Mouse (Mus musculus): ENCODE data around the gene Gm28308.

Gm28308 gene

DNA sequence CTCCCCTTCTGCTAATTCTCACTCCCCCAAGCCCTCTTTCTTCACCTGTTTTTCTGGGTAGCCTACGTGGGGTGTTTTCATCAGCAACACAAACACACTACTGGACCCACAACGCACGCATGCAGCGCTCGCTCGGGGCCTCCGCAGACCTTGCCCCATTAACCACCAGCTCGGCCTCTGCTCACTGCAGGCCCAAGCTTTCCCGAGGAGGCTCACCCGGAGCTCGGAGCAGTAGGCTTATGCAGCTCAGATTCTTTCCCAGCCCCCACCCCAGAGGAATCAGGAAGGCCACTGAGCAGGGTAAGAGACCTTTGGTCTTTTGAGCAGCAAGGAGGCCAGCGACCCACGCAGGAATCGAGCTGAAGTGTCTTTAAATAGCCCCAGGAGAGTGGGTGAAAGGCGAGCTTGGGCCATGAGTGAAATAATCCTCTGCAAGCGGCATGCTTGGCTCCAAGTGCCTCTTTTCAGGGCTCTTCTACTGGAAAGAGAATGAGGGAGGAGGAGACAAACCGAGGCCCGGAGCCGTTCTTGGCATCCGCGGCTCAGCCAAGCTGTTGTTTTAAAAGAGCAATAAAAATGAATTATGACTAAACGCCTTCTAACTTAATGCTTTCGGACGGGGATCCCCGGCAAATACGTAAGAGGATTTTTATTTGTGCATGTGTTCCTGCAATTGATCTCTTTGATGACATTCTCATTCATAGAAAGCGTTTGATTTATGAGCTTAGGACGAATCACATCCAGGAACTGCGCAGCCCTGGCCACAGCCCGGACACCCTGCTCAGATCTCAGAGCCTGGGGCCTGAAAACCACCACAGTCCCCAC lies 52.4 kb downstream of the Gm28308 start:
- in situ Hi-C loops (cut with MboI, MseI) = no loop called here

DNA sequence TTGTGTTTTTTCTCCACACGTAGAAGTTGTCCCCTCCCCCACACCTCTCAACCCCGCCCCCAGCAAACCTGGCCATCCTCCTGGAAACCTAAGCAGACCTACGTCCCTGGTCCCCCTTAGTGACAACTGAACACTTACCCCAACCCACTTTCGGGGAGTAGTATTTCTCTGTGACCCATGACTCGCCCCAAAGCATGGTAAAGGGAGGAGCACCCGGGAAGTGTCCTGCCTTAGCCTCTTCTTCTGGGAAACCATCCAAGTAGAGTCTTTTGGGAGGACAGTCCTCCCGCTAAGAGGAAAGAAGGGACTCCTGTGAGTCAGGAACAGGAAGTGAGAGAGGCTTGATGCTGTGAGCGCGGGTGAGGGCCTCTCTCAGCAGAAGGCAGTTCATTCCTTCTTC lies 53.2 kb downstream of the Gm28308 start:
- in situ Hi-C loops (cut with MboI, MseI) = no loop called here

DNA sequence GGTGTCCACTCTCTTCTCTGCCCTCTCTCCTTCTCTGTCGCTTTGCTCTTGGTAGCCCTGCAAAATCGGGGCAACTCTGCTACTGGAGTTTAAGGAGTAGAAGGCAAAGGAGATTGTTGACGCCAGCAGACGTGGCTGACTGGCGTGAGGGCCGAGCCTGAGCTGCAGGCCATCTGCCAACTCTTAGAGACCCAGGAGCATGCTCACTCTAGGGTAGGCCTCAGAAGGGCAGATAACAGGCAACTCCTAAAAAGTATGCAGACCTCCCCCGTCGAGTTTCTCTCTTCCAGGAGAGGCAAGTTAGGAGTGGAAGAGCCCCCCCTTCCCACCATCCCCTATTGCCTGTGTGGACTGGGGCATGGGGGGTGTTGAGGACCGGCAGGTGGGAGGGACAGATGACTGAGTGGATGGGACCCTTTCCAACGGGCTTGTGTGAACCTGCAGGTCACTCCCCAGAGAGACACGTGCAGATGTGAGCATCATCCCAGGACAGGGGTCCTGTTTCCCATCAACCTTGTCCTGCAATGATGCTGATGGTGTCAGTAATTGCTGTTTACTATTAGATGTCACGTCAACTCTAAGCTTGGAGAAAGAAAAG lies 53.9 kb downstream of the Gm28308 start:
- in situ Hi-C loops (cut with MboI, MseI) = no loop called here

GRCm38 (mm10) chr6:52158276-52159051 lies 54.7 kb downstream of the Gm28308 start, which contains the start of gene Hoxa1:
Hoxa1 (minus strand) TSS chr6:52158317.
- in situ Hi-C loops (cut with MboI, MseI) = no loop called here

GRCm38 (mm10) chr6:52157466-52158275 lies 55.5 kb downstream of the Gm28308 start:
- in situ Hi-C loops (cut with MboI, MseI) = no loop called here

DNA sequence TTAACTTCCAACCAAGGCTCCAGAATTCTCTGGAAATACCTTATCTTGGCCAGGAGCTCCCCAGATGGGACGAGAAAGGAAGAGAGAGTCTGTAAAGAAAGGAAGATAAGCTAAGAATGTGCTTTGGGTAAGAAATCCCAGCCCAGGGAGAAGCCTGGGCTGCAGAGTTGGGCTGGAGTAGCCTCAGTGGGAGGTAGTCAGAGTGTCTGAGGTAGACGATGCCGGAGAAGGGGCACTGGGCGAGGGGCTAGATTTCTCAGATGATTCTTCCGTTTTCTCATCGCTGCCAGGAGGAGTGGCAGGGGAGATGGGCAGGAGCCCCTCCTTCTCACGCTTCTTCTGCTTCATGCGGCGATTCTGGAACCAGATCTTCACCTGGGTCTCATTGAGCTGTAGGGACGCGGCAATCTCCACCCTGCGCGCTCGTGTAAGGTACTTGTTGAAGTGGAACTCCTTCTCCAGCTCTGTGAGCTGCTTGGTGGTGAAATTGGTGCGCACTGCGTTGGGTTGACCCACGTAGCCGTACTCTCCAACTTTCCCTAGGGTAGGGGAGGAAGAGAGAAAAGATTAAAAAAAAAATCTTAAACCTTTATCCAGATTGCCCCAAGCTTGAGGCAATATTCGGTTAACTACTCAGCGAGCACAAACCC lies 56.5 kb downstream of the Gm28308 start:
- in situ Hi-C loops (cut with MboI, MseI) = no loop called here

DNA sequence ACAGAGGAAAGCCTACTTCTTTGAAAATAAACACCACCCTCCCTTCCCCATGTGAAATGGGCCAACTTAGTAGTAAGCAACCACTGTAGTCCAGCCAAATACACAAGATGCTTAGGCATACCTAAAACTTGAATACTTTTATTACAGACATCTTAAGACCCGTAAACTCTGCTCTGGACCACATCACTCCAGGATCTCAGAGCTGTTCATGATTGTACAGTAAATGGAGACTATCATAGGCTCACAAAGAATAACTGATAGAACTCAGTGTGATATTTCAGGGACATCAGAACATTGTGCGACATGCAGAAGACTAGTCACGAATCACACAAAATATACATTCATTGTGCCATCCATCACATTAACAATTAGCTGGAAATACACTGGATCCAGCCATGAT lies 57.7 kb downstream of the Gm28308 start:
- in situ Hi-C loops (cut with MboI, MseI) = no loop called here

DNA sequence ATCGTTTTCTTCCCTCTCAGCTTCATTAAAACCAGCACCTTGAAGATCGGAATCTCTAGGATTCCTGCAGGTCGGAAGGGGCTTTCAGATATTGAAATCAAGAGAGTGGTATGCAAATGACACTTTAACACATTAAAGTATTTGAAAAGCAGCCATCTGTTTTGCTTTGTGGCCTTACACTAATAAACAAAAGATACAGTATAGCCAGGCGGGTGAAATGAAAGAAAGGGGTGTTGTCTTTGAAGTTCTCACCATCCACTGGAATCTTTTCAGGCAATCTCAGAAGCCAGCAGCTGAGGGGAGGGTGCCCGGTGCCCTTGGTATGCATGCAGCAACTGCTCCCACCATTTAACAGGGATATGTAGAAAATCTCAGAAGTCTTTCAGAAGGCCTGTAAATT lies 59.1 kb downstream of the Gm28308 start:
- in situ Hi-C loops (cut with MboI, MseI) = no loop called here

DNA sequence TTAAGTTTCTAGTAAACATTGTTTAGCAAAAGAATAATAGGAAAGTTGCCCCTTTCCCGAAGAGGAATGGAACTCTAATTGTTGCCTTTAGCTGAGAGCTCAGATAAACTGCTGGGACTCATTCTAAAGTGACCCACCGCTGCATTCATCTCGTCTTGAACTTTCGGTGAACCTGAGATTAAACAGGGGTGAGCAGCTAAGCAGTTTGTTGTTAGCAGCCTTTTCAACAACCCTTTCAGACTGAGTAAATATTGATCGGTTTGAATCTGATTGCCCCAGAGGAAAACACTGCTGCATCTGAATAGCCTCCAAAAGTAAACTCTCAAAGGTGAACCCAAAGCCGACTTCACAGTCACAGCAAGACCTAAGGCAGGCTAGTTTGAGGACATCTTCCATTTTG lies 59.9 kb downstream of the Gm28308 start:
- in situ Hi-C loops (cut with MboI, MseI) = no loop called here

DNA sequence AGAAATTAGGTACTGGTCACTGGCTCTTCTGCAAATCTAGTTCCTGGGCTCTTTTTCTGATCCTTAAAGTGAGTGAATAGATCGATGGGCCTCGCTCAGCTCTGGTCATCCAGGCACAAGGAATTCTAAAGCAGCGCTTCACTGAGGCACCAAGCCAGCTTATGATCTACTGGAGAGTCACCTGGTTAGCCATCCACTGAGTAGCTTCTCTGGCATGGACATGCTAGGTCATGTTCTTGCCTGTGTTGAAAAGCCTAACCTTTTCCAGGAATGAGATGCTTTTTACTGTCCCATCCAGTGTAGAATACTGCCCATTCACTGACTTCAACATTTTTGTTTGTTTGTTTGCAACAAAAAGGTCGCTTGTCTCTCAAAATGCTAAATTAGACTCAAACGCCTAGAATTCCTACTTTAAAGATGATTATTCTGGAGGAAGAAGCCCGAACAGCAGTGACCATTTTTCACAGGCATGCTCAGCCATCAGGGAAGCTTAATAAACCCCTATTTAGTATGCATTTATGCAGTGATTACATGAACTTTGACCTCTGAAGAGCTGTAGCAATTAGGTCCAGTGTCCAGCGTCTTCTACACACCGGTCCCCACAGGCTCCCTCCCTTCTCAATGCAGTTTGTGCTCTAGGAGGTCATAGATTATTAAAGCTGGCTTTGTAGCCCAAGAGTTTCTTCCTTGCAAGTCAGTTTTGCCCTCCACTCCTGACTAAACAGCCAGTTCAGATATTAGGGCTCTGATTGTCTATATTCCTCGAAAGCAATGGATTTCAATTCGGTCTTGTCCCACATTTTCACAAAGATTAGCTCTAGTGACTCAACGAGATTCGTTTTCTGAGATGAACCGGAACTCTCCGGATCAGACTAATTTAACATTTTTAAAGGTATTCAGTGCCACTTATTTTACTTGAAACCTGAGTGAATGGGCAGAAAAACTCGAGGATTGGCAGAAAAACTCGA lies 60.6 kb downstream of the Gm28308 start:
- in situ Hi-C loops (cut with MboI, MseI) = no loop called here

- in situ Hi-C loops (cut with MboI, MseI) = no loop called here
Measured at GRCm38 (mm10) chr6:52151571-52151970, 61.6 kb downstream of the Gm28308 start.

GRCm38 (mm10) chr6:52150401-52150966 lies 62.7 kb downstream of the Gm28308 start:
- in situ Hi-C loops (cut with MboI, MseI) = no loop called here

- in situ Hi-C loops (cut with MboI, MseI) = no loop called here
Measured at GRCm38 (mm10) chr6:52139115-52139514, 74.0 kb downstream of the Gm28308 start.

GRCm38 (mm10) chr6:52138576-52138975 lies 74.6 kb downstream of the Gm28308 start:
- in situ Hi-C loops (cut with MboI, MseI) = no loop called here

DNA sequence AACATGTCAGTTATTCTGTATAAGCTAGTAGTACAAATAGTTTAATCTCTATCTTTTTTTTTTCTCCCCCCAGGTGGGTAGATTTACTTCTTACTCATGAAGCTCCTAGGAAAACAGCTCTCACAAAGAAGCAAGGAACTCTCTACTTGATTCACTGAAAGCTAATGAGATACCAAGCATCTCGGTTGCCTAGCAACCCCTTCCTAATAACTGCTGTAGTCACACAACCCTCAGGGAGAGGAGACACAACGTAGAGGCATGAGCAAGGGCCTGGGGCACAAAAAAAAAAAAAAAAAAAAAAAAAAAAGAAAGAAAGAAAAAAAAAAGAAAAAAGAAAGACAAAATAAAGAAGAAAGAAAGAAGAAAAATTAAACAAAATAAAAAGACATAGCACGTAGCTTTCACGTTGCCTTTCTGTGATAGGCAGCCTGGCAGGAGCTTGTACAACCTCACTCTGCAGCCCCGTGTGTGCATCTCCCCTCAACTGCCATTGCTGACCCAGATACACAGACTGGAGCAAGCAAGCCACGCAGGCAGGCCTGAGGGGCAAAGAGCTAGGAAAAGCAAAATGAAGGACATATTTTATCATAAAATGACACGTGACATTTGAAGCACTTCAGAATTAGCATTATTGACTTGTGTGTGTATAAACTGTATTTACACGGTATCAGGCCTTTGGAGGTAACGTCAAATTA lies 75.2 kb downstream of the Gm28308 start:
- in situ Hi-C loops (cut with MboI, MseI) = no loop called here

- in situ Hi-C loops (cut with MboI, MseI) = no loop called here
Measured at GRCm38 (mm10) chr6:52123673-52124072, 89.5 kb downstream of the Gm28308 start.

DNA sequence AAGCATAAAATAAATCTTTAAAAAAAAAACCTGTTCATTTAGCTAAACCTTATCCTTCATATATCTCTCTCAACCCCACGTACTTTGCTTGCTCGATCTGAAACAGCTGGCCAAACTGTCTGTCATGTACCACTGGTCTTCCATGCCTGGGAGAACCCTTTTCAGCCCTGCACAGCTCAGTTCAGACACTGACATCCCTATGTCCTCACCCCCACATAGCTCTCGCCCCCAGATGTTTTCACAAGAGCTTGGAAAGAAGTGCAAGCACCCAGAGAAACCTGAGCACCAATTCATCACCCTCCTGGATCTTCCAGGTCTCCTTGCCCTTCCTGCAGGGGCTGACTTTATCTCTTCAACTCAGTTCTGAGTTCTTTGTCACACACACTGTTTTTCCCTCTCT lies 92.0 kb downstream of the Gm28308 start:
- in situ Hi-C loops (cut with MboI, MseI) = no loop called here

- in situ Hi-C loops (cut with MboI, MseI) = no loop called here
Measured at GRCm38 (mm10) chr6:52118903-52119635, 94.1 kb downstream of the Gm28308 start.
